ENCODE assay signal across 16 mouse cellular contexts in genomic region chr17:23968780-23969179, GRCm38 (mm10). TPM values are rescaled to one million over a fixed set of nuclear protein-coding genes. Genes with fewer than 3 reads are reported as not detected.
DNase-seq lines count a peak whose midpoint lies in the region; ATAC-seq and TF ChIP-seq lines count a peak whose summit lies in the region.
"Had no signal": no experiment of that assay in that cellular context is flagged by ENCODE, and none has a peak within 500 bp of the region (broad histone marks: within the 10 kb centered on the region; RNA-seq: fewer than 3 reads in every experiment).

No protein-coding gene starts in this region.

- no peak for TF ChIP-seq POLR2A in CH12.LX (IDR thresholded peaks at IDR 0.05; ENCODE audit: low read depth, low read length)

- H3K4me2 ChIP-seq in liver, postnatal 0 days (ENCODE audit: low read depth, low read length), result no peak overlapping the region
- no peak overlapping the region for H3K4me2 ChIP-seq in liver, embryonic 11.5 days
- H3K4me2 ChIP-seq in CH12.LX (ENCODE audit: insufficient read depth, low read depth, poor library complexity, severe bottlenecking), result no peak overlapping the region
- H3K4me2 ChIP-seq: lung, embryonic 14.5 days; midbrain, embryonic 15.5 days; neural tube, embryonic 15.5 days had no signal

- WGBS in liver, postnatal 0 days (ENCODE audit: insufficient replicate concordance), result 50% methylated on average over 2 of the region's 2 CpGs
- WGBS in liver, embryonic 11.5 days, result 36% methylated on average over 2 of the region's 2 CpGs

- peak; percentile 19; the same call in 1 of the 2 replicates for TF ChIP-seq CTCF in liver, postnatal 0 days (IDR thresholded peaks at IDR 0.05; ENCODE audit: low read depth)
- TF ChIP-seq CTCF in CH12.LX (conservative IDR thresholded peaks at IDR 0.05 in 1 of 2, IDR thresholded peaks at IDR 0.05 in 1 of 2; ENCODE audit: low read depth in 2 of 2, low read length in 2 of 2), result peak; percentile 8 to 66; a peak in 2 of 4 replicates

- no peak overlapping the region for H3K9ac ChIP-seq in liver, postnatal 0 days (replicated peaks)
- H3K9ac ChIP-seq in liver, embryonic 11.5 days (ENCODE audit: low read depth, low read length), result no peak overlapping the region
- no peak overlapping the region for H3K9ac ChIP-seq in CH12.LX (ENCODE audit: insufficient read depth, low read depth)
- H3K9ac ChIP-seq: lung, embryonic 14.5 days; midbrain, embryonic 15.5 days; neural tube, embryonic 15.5 days had no signal

- H3K27me3 ChIP-seq in liver, postnatal 0 days (ENCODE audit: insufficient read depth, low read length), result no peaks in the 10 kb centered on the region
- no peaks in the 10 kb centered on the region for H3K27me3 ChIP-seq in liver, embryonic 11.5 days (replicated peaks; ENCODE audit: control insufficient read depth, insufficient read depth, low read length)
- H3K27me3 ChIP-seq in CH12.LX (replicated peaks), result no peaks in the 10 kb centered on the region
- H3K27me3 ChIP-seq: midbrain, embryonic 15.5 days; neural tube, embryonic 15.5 days had no signal

- TF ChIP-seq EP300 in liver, postnatal 0 days (IDR thresholded peaks at IDR 0.05; ENCODE audit: low read depth), result no peak
- no peak; the same call in 1 of the 2 replicates for TF ChIP-seq EP300 in CH12.LX (IDR thresholded peaks at IDR 0.05; ENCODE audit: low read length)

- peak; percentile 28 for TF ChIP-seq RAD21 in CH12.LX (IDR thresholded peaks at IDR 0.05; ENCODE audit: low read depth, low read length)

- dilution Hi-C loops in CH12.LX (cut with MboI; ENCODE audit: extremely low pct_ligation_motif_present, extremely low pct_unique_long_range_greater_than_20kb, low sequenced_read_pairs), result no loop called here

- DNase-seq in liver, postnatal 0 days, result no peak
- DNase-seq in liver, embryonic 11.5 days (ENCODE audit: low spot score), result no peak
- DNase-seq in CH12.LX (ENCODE audit: extremely low read depth), result peak; percentile 31
- peak; percentile 56 for DNase-seq in ZHBTc4 (ENCODE audit: low read depth, low spot score)
- DNase-seq in layer of hippocampus, adult 18-20 months (ENCODE audit: low spot score in 2 of 2), result no peak
- DNase-seq in cerebellum, adult 11 months, result no peak

- in situ Hi-C loops in CH12.LX (cut with MboI; ENCODE audit: low pct_ligation_motif_present, low pct_unique_long_range_greater_than_20kb, low sequenced_read_pairs), result loop anchor here (10.0 kb wide), 3 partner anchors 104 to 304 kb away; partner anchors contain the start of genes Bicdl2, Flywch1 and Prss21

- no peak overlapping the region for H3K27ac ChIP-seq in liver, postnatal 0 days (ENCODE audit: low read depth)
- H3K27ac ChIP-seq in liver, embryonic 11.5 days (ENCODE audit: low read depth, low read length), result no peak overlapping the region
- H3K27ac ChIP-seq in CH12.LX (ENCODE audit: insufficient read depth, low read depth), result no peak overlapping the region
- H3K27ac ChIP-seq: layer of hippocampus, adult 2 months; midbrain, embryonic 15.5 days; neural tube, embryonic 15.5 days had no signal

- no peak for ATAC-seq in liver, postnatal 0 days
- no peak for ATAC-seq in liver, embryonic 11.5 days (replicated peaks; ENCODE audit: low FRiP score)
- 0 out of 2 replicates have a peak, but pooled peaks have one; percentile 57 for ATAC-seq in megakaryocyte-erythroid progenitor cell, adult 5-6 weeks (replicated peaks; ENCODE audit: low FRiP score, low TSS enrichment, poor library complexity, severe bottlenecking)
- no peak for ATAC-seq in cerebellum, adult (ENCODE audit: insufficient number of reproducible peaks, low FRiP score, low TSS enrichment)
- ATAC-seq: midbrain, embryonic 15.5 days had no signal

- no peak overlapping the region for H3K4me3 ChIP-seq in liver, postnatal 0 days (ENCODE audit: low read depth, low read length)
- no peak overlapping the region for H3K4me3 ChIP-seq in liver, embryonic 11.5 days (ENCODE audit: low read depth, low read length)
- H3K4me3 ChIP-seq in CH12.LX (replicated peaks in 1 of 3; ENCODE audit: low read depth in 2 of 3, low read length in 2 of 3, poor library complexity in 1 of 3), result no peak overlapping the region
- H3K4me3 ChIP-seq: layer of hippocampus, adult 2 months; midbrain, embryonic 15.5 days; neural tube, embryonic 15.5 days had no signal

- no peaks in the 10 kb centered on the region for H3K4me1 ChIP-seq in liver, postnatal 0 days (ENCODE audit: insufficient read depth)
- H3K4me1 ChIP-seq in liver, embryonic 11.5 days (replicated peaks; ENCODE audit: control insufficient read depth, insufficient read depth, low read length), result no peaks in the 10 kb centered on the region
- peaks cover 21 to 41% of the 10 kb centered on the region in 2 experiments for H3K4me1 ChIP-seq in CH12.LX (ENCODE audit: control insufficient read depth in 1 of 2, insufficient read depth in 2 of 2)
- H3K4me1 ChIP-seq: midbrain, embryonic 15.5 days; neural tube, embryonic 15.5 days had no signal

- no peaks in the 10 kb centered on the region for H3K79me2 ChIP-seq in CH12.LX (replicated peaks; ENCODE audit: control insufficient read depth, extremely low read depth, insufficient read depth, poor library complexity, severe bottlenecking)

- no peaks in the 10 kb centered on the region for H3K36me3 ChIP-seq in liver, postnatal 0 days (replicated peaks; ENCODE audit: insufficient read depth, low read length)
- no peaks in the 10 kb centered on the region for H3K36me3 ChIP-seq in liver, embryonic 11.5 days (ENCODE audit: control insufficient read depth, insufficient read depth, low read length)
- no peaks in the 10 kb centered on the region for H3K36me3 ChIP-seq in CH12.LX (replicated peaks in 1 of 2; ENCODE audit: control insufficient read depth in 1 of 2, insufficient read depth in 1 of 2, low read length in 1 of 2)
- H3K36me3 ChIP-seq: midbrain, embryonic 15.5 days; neural tube, embryonic 15.5 days had no signal

- no peaks in the 10 kb centered on the region for H3K9me3 ChIP-seq in liver, postnatal 0 days (ENCODE audit: low read length)
- H3K9me3 ChIP-seq in liver, embryonic 11.5 days (ENCODE audit: control insufficient read depth, low read length), result no peaks in the 10 kb centered on the region
- no peaks in the 10 kb centered on the region for H3K9me3 ChIP-seq in CH12.LX (replicated peaks; ENCODE audit: low read length)
- H3K9me3 ChIP-seq: midbrain, embryonic 15.5 days; neural tube, embryonic 15.5 days had no signal

TF ChIP-seq in CH12.LX, 34 proteins besides CTCF, POLR2A, EP300 and RAD21:
- TF ChIP-seq PAX5 (IDR thresholded peaks at IDR 0.05; ENCODE audit: low read length) (no peak), SIN3A (IDR thresholded peaks at IDR 0.05; ENCODE audit: low read length) (peak; percentile 55; the same call in 1 of the 2 replicates), IRF4 (IDR thresholded peaks at IDR 0.05; ENCODE audit: low read depth, low read length) (0 out of 2 replicates have a peak, but pooled peaks have one; percentile 9), SMC3 (IDR thresholded peaks at IDR 0.05; ENCODE audit: low read depth, low read length) (peak; percentile 43)

RNA-seq across cellular contexts. Expression of gene Prss30, which starts 11.6 kb away (rescaled TPM):
- polyA plus RNA-seq in liver, postnatal 0 days (2015; fragmentation: Nextera tagmentation; extraction: Ambion mirVana), result 0.09 and 0.14 TPM in 2 replicates
- not detected in 2 replicates for polyA plus RNA-seq in liver, embryonic 11.5 days (2014; fragmentation: Nextera tagmentation; extraction: Ambion mirVana)
- total RNA-seq in CH12.LX (2012; rRNA removed) (0.08 TPM in 1 of 2 replicates, not detected in the other), CH12.LX (2014; rRNA removed) (0.30 and 0.57 TPM in 2 replicates)
- 0.63 and 0.69 TPM in 2 replicates for polyA plus RNA-seq in CH12.LX (2012; ENCODE audit: insufficient read length, low read depth)
- total RNA-seq in megakaryocyte-erythroid progenitor cell, adult 5-6 weeks (2014; fragmentation: Nextera tagmentation), result not detected in 2 replicates
- total RNA-seq in megakaryocyte-erythroid progenitor cell, adult 5-6 weeks (2017), result 1.0 TPM in 1 of 2 replicates, not detected in the other
- not detected for total RNA-seq in layer of hippocampus, adult 18-20 months (2021)
- total RNA-seq: heart, postnatal 25 days had no signal
- polyA plus RNA-seq: midbrain, embryonic 15.5 days; neural tube, embryonic 15.5 days; stomach, embryonic 14.5 days had no signal

RNA-seq across cellular contexts. Expression of gene Sbpl, which starts 13.7 kb away (rescaled TPM):
- not detected in 2 replicates for polyA plus RNA-seq in liver, postnatal 0 days (2015; fragmentation: Nextera tagmentation; extraction: Ambion mirVana)
- polyA plus RNA-seq in liver, embryonic 11.5 days (2014; fragmentation: Nextera tagmentation; extraction: Ambion mirVana), result not detected in 2 replicates
- total RNA-seq in CH12.LX (2012; rRNA removed) (not detected in 2 replicates), CH12.LX (2014; rRNA removed) (not detected in 2 replicates)
- polyA plus RNA-seq in CH12.LX (2012; ENCODE audit: insufficient read length, low read depth), result not detected in 2 replicates
- total RNA-seq in megakaryocyte-erythroid progenitor cell, adult 5-6 weeks (2014; fragmentation: Nextera tagmentation), result not detected in 2 replicates
- total RNA-seq in megakaryocyte-erythroid progenitor cell, adult 5-6 weeks (2017), result not detected in 2 replicates
- total RNA-seq in layer of hippocampus, adult 18-20 months (2021), result not detected
- total RNA-seq: adrenal gland, adult 2 months; heart, postnatal 25 days; layer of hippocampus, adult 2 months; left cerebral cortex, postnatal 4 days had no signal
- polyA plus RNA-seq: adrenal gland, adult 2 months; lung, embryonic 14.5 days; midbrain, embryonic 15.5 days; neural tube, embryonic 15.5 days; stomach, embryonic 14.5 days had no signal

RNA-seq across cellular contexts. Expression of gene Sbp, which starts 27.3 kb away (rescaled TPM):
- polyA plus RNA-seq in liver, postnatal 0 days (2015; fragmentation: Nextera tagmentation; extraction: Ambion mirVana), result not detected in 2 replicates
- polyA plus RNA-seq in liver, embryonic 11.5 days (2014; fragmentation: Nextera tagmentation; extraction: Ambion mirVana), result not detected in 2 replicates
- total RNA-seq in CH12.LX (2012; rRNA removed) (not detected in 2 replicates), CH12.LX (2014; rRNA removed) (not detected in 2 replicates)
- polyA plus RNA-seq in CH12.LX (2012; ENCODE audit: insufficient read length, low read depth), result not detected in 2 replicates
- not detected in 2 replicates for total RNA-seq in megakaryocyte-erythroid progenitor cell, adult 5-6 weeks (2014; fragmentation: Nextera tagmentation)
- total RNA-seq in megakaryocyte-erythroid progenitor cell, adult 5-6 weeks (2017), result not detected in 2 replicates
- total RNA-seq in layer of hippocampus, adult 18-20 months (2021), result not detected
- total RNA-seq: adrenal gland, adult 2 months; heart, postnatal 25 days; layer of hippocampus, adult 2 months; left cerebral cortex, postnatal 4 days had no signal
- polyA plus RNA-seq: adrenal gland, adult 2 months; lung, embryonic 14.5 days; midbrain, embryonic 15.5 days; neural tube, embryonic 15.5 days; stomach, embryonic 14.5 days had no signal

RNA-seq across cellular contexts. Expression of gene Prss22, which starts 29.1 kb away (rescaled TPM):
- not detected in 2 replicates for polyA plus RNA-seq in liver, postnatal 0 days (2015; fragmentation: Nextera tagmentation; extraction: Ambion mirVana)
- 0.21 TPM in 1 of 2 replicates, not detected in the other for polyA plus RNA-seq in liver, embryonic 11.5 days (2014; fragmentation: Nextera tagmentation; extraction: Ambion mirVana)
- total RNA-seq in CH12.LX (2012; rRNA removed) (not detected in 2 replicates), CH12.LX (2014; rRNA removed) (not detected in 2 replicates)
- polyA plus RNA-seq in CH12.LX (2012; ENCODE audit: insufficient read length, low read depth), result not detected in 2 replicates
- total RNA-seq in megakaryocyte-erythroid progenitor cell, adult 5-6 weeks (2014; fragmentation: Nextera tagmentation), result not detected in 2 replicates
- total RNA-seq in megakaryocyte-erythroid progenitor cell, adult 5-6 weeks (2017), result not detected in 2 replicates
- total RNA-seq in layer of hippocampus, adult 18-20 months (2021), result not detected
- total RNA-seq: adrenal gland, adult 2 months; heart, postnatal 25 days; layer of hippocampus, adult 2 months; left cerebral cortex, postnatal 4 days had no signal
- polyA plus RNA-seq: adrenal gland, adult 2 months; midbrain, embryonic 15.5 days; neural tube, embryonic 15.5 days had no signal

RNA-seq across cellular contexts. Expression of gene Dcpp3, which starts 51.5 kb away (rescaled TPM):
- not detected in 2 replicates for polyA plus RNA-seq in liver, postnatal 0 days (2015; fragmentation: Nextera tagmentation; extraction: Ambion mirVana)
- not detected in 2 replicates for polyA plus RNA-seq in liver, embryonic 11.5 days (2014; fragmentation: Nextera tagmentation; extraction: Ambion mirVana)
- total RNA-seq in CH12.LX (2012; rRNA removed), result not detected in 2 replicates
- not detected in 2 replicates for total RNA-seq in CH12.LX (2014; rRNA removed)
- polyA plus RNA-seq in CH12.LX (2012; ENCODE audit: insufficient read length, low read depth), result not detected in 2 replicates
- not detected in 2 replicates for total RNA-seq in megakaryocyte-erythroid progenitor cell, adult 5-6 weeks (2014; fragmentation: Nextera tagmentation)
- not detected in 2 replicates for total RNA-seq in megakaryocyte-erythroid progenitor cell, adult 5-6 weeks (2017)
- total RNA-seq in layer of hippocampus, adult 18-20 months (2021), result not detected
- total RNA-seq: adrenal gland, adult 2 months; heart, postnatal 25 days; layer of hippocampus, adult 2 months; left cerebral cortex, postnatal 4 days had no signal
- polyA plus RNA-seq: adrenal gland, adult 2 months; midbrain, embryonic 15.5 days; neural tube, embryonic 15.5 days; stomach, embryonic 14.5 days had no signal

Comparison
In these comparisons a context has a peak if more than half of its experiments do, and no peak if none do; other contexts are left out.
1. DNase-seq: peak in CH12.LX (single experiment) and ZHBTc4 (single experiment); none in liver, postnatal 0 days (single experiment), liver, embryonic 11.5 days (single experiment), layer of hippocampus, adult 18-20 months (0 of 2) and cerebellum, adult 11 months (single experiment).